Mouse (Mus musculus) liver, embryonic 14.5 days (tissue): ENCODE data around the gene Ccdc148. TPM values are rescaled to one million over a fixed set of nuclear protein-coding genes. Genes with fewer than 3 reads are reported as not detected.

Source experiments
- ATAC-seq: fragments of 200-750 bp; cut with Nextera tagmentation; 2 replicates; pipeline ENCODE4 v1.8.0; 2017; ENCODE audit warnings: moderate number of reproducible peaks, mild to moderate bottlenecking, moderate library complexity; ENCODE audit not compliant: insufficient read depth
- DNase-seq, 3 experiments: peaks; one replicate each; pipeline ENCODE4 v3.0.0-alpha.2; 2012 to 2013; ENCODE audit warnings: low read depth in 3 of 3, low spot score in 3 of 3
- H3K27ac ChIP-seq: fragments of 300-500 bp; sonication (generic); 2 replicates; pipeline ENCODE4 v1.5.1; 2014; ENCODE audit warnings: moderate library complexity, mild to moderate bottlenecking, control low read depth, inconsistent platforms
- H3K27me3 ChIP-seq: fragments of 300-500 bp; sonication (generic); 2 replicates; pipeline ENCODE4 v1.6.1; 2014; ENCODE audit warnings: mild to moderate bottlenecking, low read length, moderate library complexity; ENCODE audit not compliant: control insufficient read depth, insufficient read depth
- H3K36me3 ChIP-seq: fragments of 300-500 bp; sonication (generic); replicated peaks from 2 replicates; pipeline ENCODE4 v1.6.1; 2014; ENCODE audit warnings: low read depth; ENCODE audit not compliant: control insufficient read depth, insufficient read depth
- H3K4me1 ChIP-seq, 2 experiments: fragments of 200-500 bp in 1 of 2; fragments of 300-500 bp in 1 of 2; sonication (generic) in 1 of 2; replicated peaks; 2 replicates each; pipeline ENCODE4 v1.6.1; 2012 to 2014; ENCODE audit warnings: antibody characterized with exemption in 1 of 2, inconsistent platforms in 1 of 2, low read length in 1 of 2; ENCODE audit not compliant: control insufficient read depth in 2 of 2, insufficient read depth in 2 of 2
- H3K4me2 ChIP-seq: fragments of 300-500 bp; sonication (generic); 2 replicates; pipeline ENCODE4 v1.6.1; 2014; ENCODE audit warnings: low read depth, mild to moderate bottlenecking, control low read depth, moderate library complexity
- H3K4me3 ChIP-seq, 2 experiments: fragments of 200-500 bp in 1 of 2; fragments of 300-500 bp in 1 of 2; sonication (generic) in 1 of 2; 2 replicates each; pipeline ENCODE4 v1.5.1; 2012 to 2014; ENCODE audit warnings: low read depth in 2 of 2, low read length in 2 of 2, mild to moderate bottlenecking in 2 of 2, control low read depth in 1 of 2, inconsistent platforms in 1 of 2, moderate library complexity in 1 of 2; ENCODE audit not compliant: insufficient read depth in 1 of 2
- H3K9ac ChIP-seq: fragments of 300-500 bp; sonication (generic); replicated peaks from 2 replicates; pipeline ENCODE4 v1.6.1; 2014; ENCODE audit warnings: mild to moderate bottlenecking, control low read depth, moderate library complexity
- H3K9me3 ChIP-seq: fragments of 300-500 bp; sonication (generic); 2 replicates; pipeline ENCODE4 v1.6.1; 2016; ENCODE audit warnings: low read length, mixed read lengths; ENCODE audit not compliant: control insufficient read depth
- CTCF ChIP-seq: IDR thresholded peaks from 2 replicates; pipeline ENCODE4 v1.5.1; 2016; ENCODE audit warnings: antibody characterized with exemption, low read depth, control low read depth
- EP300 ChIP-seq: IDR thresholded peaks from 2 replicates; pipeline ENCODE4 v1.6.1; 2016; ENCODE audit warnings: antibody characterized with exemption, low read depth
- WGBS: fragments of 180-500 bp; shearing (Covaris S2); extraction: QIAGEN DNeasy Blood & Tissue Kit; methylation state at CpG from one replicate; pipeline ENCODE4 v1.1.7; 2014; ENCODE audit not compliant: insufficient replicate concordance; 5-methylcytosine and 5-hydroxymethylcytosine counted together
- polyA plus RNA-seq, 2 experiments: library from polyadenylated mRNA; depleted of rRNA in 1 of 2; stranded (reverse) in 1 of 2; unstranded in 1 of 2; fragments of >200 nt; fragmentation: Nextera tagmentation in 1 of 2; extraction: Ambion mirVana in 1 of 2; gene quantifications; 2 replicates each; pipeline versions ENCODE4 v1.2.1 to v1.2.3; 2012 to 2014

The Ccdc148 gene
- polyA plus RNA-seq, 2 experiments, result 0.20 to 0.26 TPM

- H3K27me3 ChIP-seq, result no peaks in the 10 kb centered on the region
- H3K9me3 ChIP-seq, result no peaks in the 10 kb centered on the region
- H3K4me1 ChIP-seq, result no peaks in the 10 kb centered on the region
- H3K36me3 ChIP-seq, result no peaks in the 10 kb centered on the region
- H3K27ac ChIP-seq, result no peak overlapping the region
- WGBS, result 67% methylated on average over 6 of the region's 6 CpGs
- H3K9ac ChIP-seq, result no peak overlapping the region
- DNase-seq (no peak), ATAC-seq (no peak)
- H3K4me2 ChIP-seq, result no peak overlapping the region
- TF ChIP-seq EP300 (no peak), CTCF (no peak)
- H3K4me3 ChIP-seq, result no peak overlapping the region
These were observed 126.2 kb downstream of the Ccdc148 start for GRCm38 (mm10) chr2:59034281-59034680.

- Histone ChIP-seq H3K36me3 (no peaks in the 10 kb centered on the region), H3K4me3 (no peak overlapping the region), H3K27me3 (no peaks in the 10 kb centered on the region), H3K4me2 (no peak overlapping the region), H3K4me1 (no peaks in the 10 kb centered on the region), H3K27ac (no peak overlapping the region), H3K9ac (no peak overlapping the region), H3K9me3 (no peaks in the 10 kb centered on the region)
- DNase-seq (no peak), ATAC-seq (no peak)
- TF ChIP-seq EP300 (no peak), CTCF (no peak)
- 56% methylated on average over 3 of the region's 3 CpGs for WGBS
These were observed 135.9 kb downstream of the Ccdc148 start for GRCm38 (mm10) chr2:59024558-59024957.

- DNase-seq (no peak), ATAC-seq (no peak)
- no peaks in the 10 kb centered on the region for H3K27me3 ChIP-seq
- H3K4me2 ChIP-seq, result no peak overlapping the region
- H3K27ac ChIP-seq, result no peak overlapping the region
- 74% methylated on average over 5 of the region's 5 CpGs for WGBS
- H3K4me3 ChIP-seq, result no peak overlapping the region
- TF ChIP-seq EP300 (no peak), CTCF (no peak)
- no peaks in the 10 kb centered on the region for H3K9me3 ChIP-seq
- H3K4me1 ChIP-seq, result no peaks in the 10 kb centered on the region
- no peaks in the 10 kb centered on the region for H3K36me3 ChIP-seq
- no peak overlapping the region for H3K9ac ChIP-seq
These were observed 153.1 kb downstream of the Ccdc148 start for GRCm38 (mm10) chr2:59007356-59007755.

GRCm38 (mm10) chr2:59006567-59007340 lies 153.7 kb downstream of the Ccdc148 start:
- Histone ChIP-seq H3K4me2 (no peak overlapping the region), H3K36me3 (no peaks in the 10 kb centered on the region), H3K9me3 (no peaks in the 10 kb centered on the region), H3K27me3 (no peaks in the 10 kb centered on the region), H3K9ac (no peak overlapping the region), H3K4me1 (no peaks in the 10 kb centered on the region), H3K4me3 (no peak overlapping the region), H3K27ac (no peak overlapping the region)
- ATAC-seq, result no peak
- DNase-seq, result no peak
- TF ChIP-seq EP300 (no peak), CTCF (no peak)
- WGBS, result 64% methylated on average over 8 of the region's 8 CpGs

GRCm38 (mm10) chr2:58997151-58997550 lies 163.3 kb downstream of the Ccdc148 start:
- H3K4me1 ChIP-seq, result 0 out of 4 replicates have a peak, but pooled peaks cover 0 to 3% of the 10 kb centered on the region in 2 experiments
- 45% methylated on average over 2 of the region's 2 CpGs for WGBS
- no peak overlapping the region for H3K4me3 ChIP-seq
- H3K36me3 ChIP-seq, result no peaks in the 10 kb centered on the region
- no peak overlapping the region for H3K27ac ChIP-seq
- H3K9ac ChIP-seq, result no peak overlapping the region
- ATAC-seq, result no peak
- no peak overlapping the region for H3K4me2 ChIP-seq
- H3K9me3 ChIP-seq, result no peaks in the 10 kb centered on the region
- no peaks in the 10 kb centered on the region for H3K27me3 ChIP-seq
- no peak for DNase-seq
- TF ChIP-seq EP300 (no peak), CTCF (no peak)
